Mouse (Mus musculus) embryonic fibroblast, embryonic 13.5 days (primary cell): ENCODE measurements around the gene Tspan32.

Experiments
- CTCF ChIP-seq: IDR thresholded peaks from 2 replicates; pipeline ENCODE4 v1.5.1; 2011; ENCODE audit warnings: mild to moderate bottlenecking, control low read depth, low read length, moderate library complexity, borderline replicate concordance; ENCODE audit not compliant: insufficient read depth
- POLR2A ChIP-seq: IDR thresholded peaks from 2 replicates; pipeline ENCODE4 v1.6.1; 2011; ENCODE audit warnings: low read depth, mild to moderate bottlenecking, control low read depth, low read length, moderate library complexity

DNA sequence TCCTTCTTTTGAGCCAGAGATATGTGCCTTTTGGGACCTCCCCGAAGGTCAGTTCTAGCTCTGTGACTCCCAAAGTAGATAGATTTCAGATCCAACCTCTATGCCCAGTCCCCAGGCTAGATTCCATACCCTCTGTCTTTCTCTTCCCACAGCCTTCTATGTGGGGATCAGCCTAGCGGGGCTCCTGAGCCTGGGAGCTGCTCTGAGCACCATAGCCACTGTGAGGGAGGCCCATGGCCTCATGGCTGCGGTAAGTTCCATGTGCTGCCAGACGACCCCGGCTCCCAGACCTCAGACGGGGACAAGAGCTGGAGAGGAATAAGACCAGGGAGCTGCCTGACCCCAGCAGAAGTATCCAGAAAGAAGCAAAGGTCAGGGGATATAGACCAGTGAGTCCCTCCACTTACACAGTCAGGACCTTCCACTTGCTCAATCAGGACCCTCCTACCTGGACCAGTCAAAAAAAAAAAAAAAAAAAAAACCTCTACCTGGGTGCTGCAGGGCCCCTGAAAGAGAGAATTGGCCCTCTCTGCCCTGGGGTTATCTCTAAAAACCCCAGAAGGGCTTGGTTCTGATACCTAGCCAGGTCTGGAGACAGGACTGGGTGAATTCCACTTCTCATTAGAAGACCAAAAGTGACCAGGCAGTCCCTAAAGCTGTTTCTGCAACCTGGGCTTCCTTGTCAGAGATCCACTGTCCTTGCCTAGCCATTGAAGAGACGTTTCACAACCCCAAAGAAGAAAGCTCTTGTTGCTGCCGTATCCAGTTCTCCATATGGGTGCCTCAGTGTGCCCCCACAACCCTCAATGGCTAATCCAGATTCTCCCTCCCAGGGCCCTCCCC lies 2.1 kb downstream of the Tspan32 start:
- TF ChIP-seq CTCF = no peak
- no peak for TF ChIP-seq POLR2A
